Mouse (Mus musculus): ENCODE data around the gene Rgma. TPM values are rescaled to one million over a fixed set of nuclear protein-coding genes. Genes with fewer than 3 reads are reported as not detected.

Gene Rgma
- polyA plus RNA-seq, 1 experiment from 2014 or later: 17.3 TPM

DNA sequence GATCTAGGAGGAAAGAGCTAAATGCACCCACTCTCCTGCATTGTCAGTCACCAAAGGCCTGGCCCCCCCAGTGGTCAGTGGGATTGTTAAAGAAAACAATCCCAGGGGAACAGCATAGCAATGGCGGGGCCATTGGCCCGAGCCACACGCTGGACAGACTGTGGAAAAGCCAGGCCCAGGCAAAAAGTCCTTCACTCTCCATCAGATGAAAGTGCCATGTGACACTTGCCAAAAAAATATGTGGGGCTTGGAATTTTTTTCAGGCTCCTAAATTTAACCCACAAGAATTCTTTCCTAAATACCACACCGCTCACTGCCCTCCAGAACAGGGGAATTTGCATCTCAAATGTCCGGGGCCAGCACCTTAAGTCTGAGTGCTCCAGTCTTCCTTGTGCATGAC, 45.5 kb downstream of the Rgma start:
- H3K4me2 ChIP-seq (replicated peaks; ENCODE audit: low read depth, low read length): no peak overlapping the region
- no peak overlapping the region for H3K9ac ChIP-seq (ENCODE audit: low read depth, low read length)
- WGBS: 56% methylated on average over 5 of the region's 5 CpGs
- H3K27me3 ChIP-seq (ENCODE audit: control insufficient read depth, insufficient read depth, low read length): no peaks in the 10 kb centered on the region
- H3K4me3 ChIP-seq (ENCODE audit: low read length): no peak overlapping the region
- H3K4me1 ChIP-seq (ENCODE audit: control insufficient read depth, insufficient read depth, low read length): peaks cover 8% of the 10 kb centered on the region; the same call in 1 of the 2 replicates
- H3K27ac ChIP-seq (ENCODE audit: low read depth, low read length): no peak overlapping the region
- H3K9me3 ChIP-seq (ENCODE audit: control insufficient read depth, low read length): no peaks in the 10 kb centered on the region
- ATAC-seq (ENCODE audit: low FRiP score, low TSS enrichment): no peak
- H3K36me3 ChIP-seq (ENCODE audit: control insufficient read depth, insufficient read depth, low read length): peaks cover 22% of the 10 kb centered on the region

DNA sequence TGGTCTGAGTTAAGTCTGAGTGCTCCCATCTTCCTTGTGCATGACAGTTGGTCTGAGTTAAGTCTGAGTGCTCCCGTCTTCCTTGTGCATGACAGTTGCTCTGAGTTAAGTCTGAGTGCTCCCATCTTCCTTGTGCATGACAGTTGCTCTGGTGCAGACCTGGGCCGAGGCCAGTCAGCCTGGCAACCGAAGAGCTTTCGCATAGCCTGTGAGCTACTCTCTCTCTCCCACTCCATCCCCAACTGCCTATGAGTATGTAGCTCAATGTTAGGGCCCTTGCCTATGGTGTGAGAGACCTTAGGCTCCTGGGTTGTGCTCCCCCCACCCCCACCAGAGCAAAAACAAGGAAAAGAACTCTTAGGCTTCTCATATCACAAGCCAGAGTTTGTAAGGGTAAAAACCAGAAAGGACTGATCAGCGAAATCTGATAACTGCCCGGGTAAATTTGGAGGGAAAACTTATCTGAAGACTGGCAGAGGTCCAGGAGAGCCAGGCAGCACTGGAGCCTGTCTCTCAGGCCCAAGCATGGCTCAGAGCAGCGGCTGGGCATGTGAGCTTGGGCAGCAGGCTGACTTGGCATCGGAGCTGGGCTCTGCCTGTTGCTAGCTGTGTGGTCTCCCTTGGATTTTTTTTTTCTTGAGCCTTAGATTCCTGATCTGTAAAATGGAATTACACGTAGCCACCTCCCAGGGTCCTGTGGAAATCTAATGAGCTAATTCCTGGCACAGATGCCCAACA, 46.1 kb downstream of the Rgma start:
- 74% methylated on average over 9 of the region's 9 CpGs for WGBS
- Histone ChIP-seq H3K27ac (ENCODE audit: low read depth, low read length) (no peak overlapping the region), H3K27me3 (ENCODE audit: control insufficient read depth, insufficient read depth, low read length) (no peaks in the 10 kb centered on the region), H3K4me2 (replicated peaks; ENCODE audit: low read depth, low read length) (no peak overlapping the region), H3K9me3 (ENCODE audit: control insufficient read depth, low read length) (no peaks in the 10 kb centered on the region), H3K4me3 (ENCODE audit: low read length) (no peak overlapping the region), H3K36me3 (ENCODE audit: control insufficient read depth, insufficient read depth, low read length) (peaks cover 21% of the 10 kb centered on the region), H3K9ac (ENCODE audit: low read depth, low read length) (0 out of 2 replicates have a peak overlapping the region, but pooled peaks have one; percentile 4), H3K4me1 (ENCODE audit: control insufficient read depth, insufficient read depth, low read length) (peaks cover 8% of the 10 kb centered on the region; the same call in 1 of the 2 replicates)
- no peak for ATAC-seq (ENCODE audit: low FRiP score, low TSS enrichment)

DNA sequence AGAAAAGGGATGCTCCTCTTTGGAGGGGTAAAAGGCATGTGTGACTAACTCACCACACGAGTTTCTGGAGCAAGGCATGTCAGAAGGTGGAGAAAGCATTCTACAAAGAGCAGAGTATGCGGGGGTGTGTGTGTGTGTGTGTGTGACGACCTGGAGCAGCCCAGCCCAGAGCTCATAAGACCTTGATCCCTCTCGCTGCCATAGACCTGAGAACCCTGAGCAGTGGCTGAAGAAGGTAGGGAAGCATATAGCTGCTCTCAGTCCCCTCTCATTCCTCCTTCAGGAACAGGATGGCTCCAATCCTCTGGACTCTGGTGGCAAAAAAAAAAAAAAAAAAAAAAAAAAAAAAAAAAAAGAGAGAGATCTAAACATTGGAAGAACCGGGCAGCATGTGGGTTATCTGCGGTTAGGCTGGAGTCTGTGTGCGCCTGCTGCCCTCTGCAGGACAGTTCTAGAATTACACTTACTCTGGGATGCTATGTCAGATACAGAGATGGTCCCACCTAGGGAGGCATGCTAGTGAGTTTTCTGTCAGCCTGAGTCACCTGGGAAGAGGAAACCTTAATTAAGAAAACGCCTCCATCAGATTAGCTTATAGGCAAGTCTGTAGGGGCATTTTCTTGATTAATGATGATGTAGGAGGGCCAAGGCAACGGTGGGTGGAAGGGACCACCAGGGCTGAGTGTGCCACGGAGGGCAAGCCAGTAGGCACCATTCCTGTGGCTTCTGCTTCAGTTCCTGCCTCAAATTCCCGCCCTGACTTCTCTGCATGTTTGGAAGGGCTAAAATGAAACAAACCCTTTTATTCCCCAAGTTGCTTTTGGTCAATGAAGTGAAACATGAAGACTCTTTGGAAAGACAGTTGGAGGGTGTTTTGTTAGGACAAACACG, 47.2 kb downstream of the Rgma start:
- no peaks in the 10 kb centered on the region for H3K9me3 ChIP-seq (ENCODE audit: control insufficient read depth, low read length)
- no peak overlapping the region for H3K9ac ChIP-seq (ENCODE audit: low read depth, low read length)
- H3K4me1 ChIP-seq (ENCODE audit: control insufficient read depth, insufficient read depth, low read length): peaks cover 8% of the 10 kb centered on the region; the same call in 1 of the 2 replicates
- WGBS: 28% methylated on average over 12 of the region's 12 CpGs
- peaks cover 24% of the 10 kb centered on the region for H3K36me3 ChIP-seq (ENCODE audit: control insufficient read depth, insufficient read depth, low read length)
- H3K27me3 ChIP-seq (ENCODE audit: control insufficient read depth, insufficient read depth, low read length): no peaks in the 10 kb centered on the region
- H3K4me2 ChIP-seq (replicated peaks; ENCODE audit: low read depth, low read length): no peak overlapping the region
- ATAC-seq (ENCODE audit: low FRiP score, low TSS enrichment): no peak; the same call in none of the 2 replicates
- H3K27ac ChIP-seq (ENCODE audit: low read depth, low read length): no peak overlapping the region
- no peak overlapping the region for H3K4me3 ChIP-seq (ENCODE audit: low read length)

DNA sequence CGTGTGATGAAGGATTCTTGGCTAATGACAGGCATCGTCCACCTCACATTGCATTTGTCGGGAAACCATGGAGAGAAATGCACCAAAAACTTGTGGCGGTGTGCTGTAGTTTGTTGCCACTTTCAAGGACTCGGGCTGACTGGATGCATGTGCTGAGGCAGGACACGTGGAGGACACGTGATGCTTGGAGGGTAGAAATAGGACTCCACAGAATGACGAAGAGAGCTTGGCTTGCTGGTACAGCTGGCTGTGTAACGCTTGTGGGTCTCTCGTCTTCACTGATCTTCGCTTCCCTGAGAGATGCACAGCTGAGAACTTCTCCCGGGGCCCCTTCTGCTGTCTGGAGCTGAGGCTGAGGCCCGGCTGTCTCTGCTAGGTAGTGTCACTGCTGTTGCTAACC, 47.9 kb downstream of the Rgma start:
- no peak overlapping the region for H3K9ac ChIP-seq (ENCODE audit: low read depth, low read length)
- peaks cover 24% of the 10 kb centered on the region for H3K36me3 ChIP-seq (ENCODE audit: control insufficient read depth, insufficient read depth, low read length)
- no peak overlapping the region for H3K27ac ChIP-seq (ENCODE audit: low read depth, low read length)
- H3K9me3 ChIP-seq (ENCODE audit: control insufficient read depth, low read length): no peaks in the 10 kb centered on the region
- H3K4me1 ChIP-seq (ENCODE audit: control insufficient read depth, insufficient read depth, low read length): peaks cover 8% of the 10 kb centered on the region; the same call in 1 of the 2 replicates
- H3K4me3 ChIP-seq (ENCODE audit: low read length): no peak overlapping the region
- no peak overlapping the region for H3K4me2 ChIP-seq (replicated peaks; ENCODE audit: low read depth, low read length)
- WGBS: 72% methylated on average over 13 of the region's 13 CpGs
- ATAC-seq (ENCODE audit: low FRiP score, low TSS enrichment): no peak
- H3K27me3 ChIP-seq (ENCODE audit: control insufficient read depth, insufficient read depth, low read length): no peaks in the 10 kb centered on the region

DNA sequence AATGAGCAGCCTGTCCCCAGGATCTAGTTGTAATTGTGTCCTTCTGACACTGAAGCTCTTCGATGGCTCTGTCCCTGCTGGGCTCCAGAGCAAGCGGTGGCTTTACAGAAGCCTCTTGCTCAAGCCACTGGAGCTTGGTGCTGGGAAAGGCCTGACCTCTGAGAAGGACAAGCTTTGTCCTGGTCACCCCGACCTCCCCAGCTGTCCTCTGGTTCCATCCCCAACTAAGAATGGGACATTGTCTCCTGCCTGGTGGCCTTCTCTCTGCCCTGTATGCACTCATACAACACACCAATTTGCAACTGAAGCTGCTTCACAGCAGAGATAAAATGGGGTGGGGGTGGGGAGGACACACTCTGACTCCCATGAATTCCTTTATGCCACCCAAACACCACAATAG, 48.9 kb downstream of the Rgma start:
- Histone ChIP-seq H3K36me3 (ENCODE audit: control insufficient read depth, insufficient read depth, low read length) (peaks cover 28% of the 10 kb centered on the region), H3K4me2 (replicated peaks; ENCODE audit: low read depth, low read length) (no peak overlapping the region), H3K9me3 (ENCODE audit: control insufficient read depth, low read length) (no peaks in the 10 kb centered on the region), H3K9ac (ENCODE audit: low read depth, low read length) (no peak overlapping the region), H3K27me3 (ENCODE audit: control insufficient read depth, insufficient read depth, low read length) (no peaks in the 10 kb centered on the region), H3K4me1 (ENCODE audit: control insufficient read depth, insufficient read depth, low read length) (peaks cover 6% of the 10 kb centered on the region; the same call in 1 of the 2 replicates), H3K4me3 (ENCODE audit: low read length) (no peak overlapping the region), H3K27ac (ENCODE audit: low read depth, low read length) (no peak overlapping the region; the same call in 1 of the 2 replicates)
- ATAC-seq (ENCODE audit: low FRiP score, low TSS enrichment): no peak
- WGBS: 62% methylated on average over 3 of the region's 3 CpGs

DNA sequence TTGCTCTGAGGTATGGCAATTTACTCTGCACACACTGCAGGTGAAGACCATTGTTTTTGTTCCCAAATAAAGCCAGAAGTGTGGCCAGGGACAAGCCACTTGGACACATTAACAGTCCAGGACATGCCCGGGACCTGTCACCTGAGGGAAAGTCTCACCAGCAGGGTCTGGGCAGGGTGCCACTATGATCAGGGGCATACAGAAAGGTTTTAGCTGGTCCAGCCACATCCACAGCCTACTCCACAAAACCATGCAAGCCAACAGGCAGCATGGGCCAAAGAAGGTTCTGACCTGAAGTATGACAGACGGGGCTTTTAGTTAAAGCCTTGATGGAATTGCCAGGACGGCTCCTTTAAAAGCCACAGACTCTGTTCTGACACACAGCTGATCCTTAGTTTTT, 49.4 kb downstream of the Rgma start:
- Histone ChIP-seq H3K27me3 (ENCODE audit: control insufficient read depth, insufficient read depth, low read length) (no peaks in the 10 kb centered on the region), H3K9me3 (ENCODE audit: control insufficient read depth, low read length) (no peaks in the 10 kb centered on the region), H3K4me1 (ENCODE audit: control insufficient read depth, insufficient read depth, low read length) (peaks cover 4% of the 10 kb centered on the region; the same call in 1 of the 2 replicates), H3K4me3 (ENCODE audit: low read length) (no peak overlapping the region), H3K9ac (ENCODE audit: low read depth, low read length) (no peak overlapping the region; the same call in 1 of the 2 replicates), H3K27ac (ENCODE audit: low read depth, low read length) (no peak overlapping the region), H3K36me3 (ENCODE audit: control insufficient read depth, insufficient read depth, low read length) (peaks cover 30% of the 10 kb centered on the region), H3K4me2 (replicated peaks; ENCODE audit: low read depth, low read length) (no peak overlapping the region)
- WGBS: 73% methylated on average over 3 of the region's 3 CpGs
- ATAC-seq (ENCODE audit: low FRiP score, low TSS enrichment): no peak

DNA sequence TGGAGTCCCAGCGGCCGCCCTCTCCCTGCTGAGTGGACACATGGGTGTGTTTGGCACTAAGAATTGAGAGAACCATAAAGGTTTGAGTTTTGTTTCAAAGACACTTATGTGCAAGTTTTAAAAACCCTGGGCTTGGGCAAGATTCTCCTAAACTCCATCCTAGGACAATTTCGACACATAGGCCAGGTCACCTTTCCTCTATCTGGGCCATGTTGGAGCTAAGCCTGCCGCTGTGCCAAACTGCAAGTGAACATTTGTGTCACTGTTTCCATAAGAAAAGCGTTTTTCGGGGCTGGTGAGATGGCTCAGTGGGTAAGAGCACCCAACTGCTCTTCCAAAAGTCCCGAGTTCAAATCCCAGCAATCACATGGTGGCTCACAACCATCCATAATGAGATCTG, 50.1 kb downstream of the Rgma start:
- Histone ChIP-seq H3K27ac (ENCODE audit: low read depth, low read length) (no peak overlapping the region), H3K4me2 (replicated peaks; ENCODE audit: low read depth, low read length) (no peak overlapping the region), H3K4me1 (ENCODE audit: control insufficient read depth, insufficient read depth, low read length) (peaks cover 4% of the 10 kb centered on the region; the same call in 1 of the 2 replicates), H3K9ac (ENCODE audit: low read depth, low read length) (no peak overlapping the region), H3K27me3 (ENCODE audit: control insufficient read depth, insufficient read depth, low read length) (no peaks in the 10 kb centered on the region), H3K36me3 (ENCODE audit: control insufficient read depth, insufficient read depth, low read length) (peaks cover 37% of the 10 kb centered on the region), H3K4me3 (ENCODE audit: low read length) (no peak overlapping the region), H3K9me3 (ENCODE audit: control insufficient read depth, low read length) (no peaks in the 10 kb centered on the region)
- 91% methylated on average over 7 of the region's 7 CpGs for WGBS
- ATAC-seq (ENCODE audit: low FRiP score, low TSS enrichment): no peak

DNA sequence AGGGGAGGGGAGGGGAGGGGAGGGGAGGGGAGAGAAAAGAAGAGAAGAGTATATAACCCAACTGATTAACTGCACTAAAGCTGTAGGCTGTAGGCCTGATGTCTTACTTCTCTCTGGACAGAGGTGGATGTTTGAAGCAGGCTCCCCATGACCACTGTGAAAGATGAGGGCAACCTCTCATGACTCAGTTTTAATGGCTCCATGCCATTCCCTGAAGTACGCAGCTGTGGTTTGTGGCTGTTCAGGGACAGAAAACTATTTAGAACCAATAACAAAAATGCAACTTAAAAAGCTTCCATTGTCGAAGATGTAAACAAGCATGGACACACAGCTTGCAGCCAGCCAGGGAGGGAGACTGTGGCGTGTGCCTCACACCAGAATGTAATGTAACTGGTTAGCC, 50.9 kb downstream of the Rgma start:
- 82% methylated on average over 3 of the region's 3 CpGs for WGBS
- ATAC-seq (ENCODE audit: low FRiP score, low TSS enrichment): no peak
- Histone ChIP-seq H3K9me3 (ENCODE audit: control insufficient read depth, low read length) (no peaks in the 10 kb centered on the region), H3K27ac (ENCODE audit: low read depth, low read length) (no peak overlapping the region), H3K27me3 (ENCODE audit: control insufficient read depth, insufficient read depth, low read length) (no peaks in the 10 kb centered on the region), H3K36me3 (ENCODE audit: control insufficient read depth, insufficient read depth, low read length) (peaks cover 40% of the 10 kb centered on the region), H3K9ac (ENCODE audit: low read depth, low read length) (no peak overlapping the region), H3K4me3 (ENCODE audit: low read length) (no peak overlapping the region), H3K4me1 (ENCODE audit: control insufficient read depth, insufficient read depth, low read length) (peaks cover 4% of the 10 kb centered on the region; the same call in 1 of the 2 replicates), H3K4me2 (replicated peaks; ENCODE audit: low read depth, low read length) (no peak overlapping the region)
